Mouse (Mus musculus): ENCODE measurements around the gene Snupn. TPM values are rescaled to one million over a fixed set of nuclear protein-coding genes. Genes with fewer than 3 reads are reported as not detected.
"Not testable (repeated sequence)": the region's sequence is repeated elsewhere in the genome, so short reads cannot be mapped to it uniquely, and the experiment has no call there.

The Snupn gene
- polyA plus RNA-seq, 1 experiment = 12.8 TPM

- Histone ChIP-seq H3K4me3 (no peak overlapping the region), H3K4me2 (ENCODE audit: low read depth) (no peak overlapping the region), H3ac (ENCODE audit: control insufficient read depth, insufficient read length) (no peak overlapping the region), H3K36me3 (ENCODE audit: control insufficient read depth, insufficient read depth) (peaks cover 4% of the 10 kb centered on the region), H3K27me3 (ENCODE audit: control insufficient read depth, insufficient read depth, insufficient read length) (no peaks in the 10 kb centered on the region), H3K79me2 (ENCODE audit: control insufficient read depth, insufficient read depth) (no peaks in the 10 kb centered on the region)
- no peak for TF ChIP-seq MAX (IDR thresholded peaks at IDR 0.05; ENCODE audit: low read depth)
- no peak for TF ChIP-seq MYOD1 (IDR thresholded peaks at IDR 0.05; ENCODE audit: control insufficient read depth in 1 of 3, insufficient read length in 2 of 3, low read depth in 2 of 3)
- TF ChIP-seq TCF3 (IDR thresholded peaks at IDR 0.05; ENCODE audit: insufficient read length, low read depth) = no peak
- TF ChIP-seq POLR2AphosphoS2 (IDR thresholded peaks at IDR 0.05; ENCODE audit: insufficient read length, low read depth) = no peak
- no peak for TF ChIP-seq SRF (IDR thresholded peaks at IDR 0.05; ENCODE audit: control insufficient read depth, insufficient read length, low read depth)
- no peak for TF ChIP-seq TCF12 (IDR thresholded peaks at IDR 0.05; ENCODE audit: insufficient read depth, poor library complexity, severe bottlenecking)
- TF ChIP-seq E2F4 (IDR thresholded peaks at IDR 0.05; ENCODE audit: insufficient read depth) = no peak
- TF ChIP-seq CEBPB (IDR thresholded peaks at IDR 0.05; ENCODE audit: insufficient read depth, poor library complexity, severe bottlenecking) = no peak
- TF ChIP-seq POLR2A (IDR thresholded peaks at IDR 0.05; ENCODE audit: insufficient read length, low read depth) = no peak
- TF ChIP-seq USF1 (IDR thresholded peaks at IDR 0.05; ENCODE audit: low read depth) = no peak
- no peak for TF ChIP-seq REST (IDR thresholded peaks at IDR 0.05; ENCODE audit: insufficient read depth, insufficient read length)
- no peak for TF ChIP-seq MYOG (IDR thresholded peaks at IDR 0.05; ENCODE audit: control insufficient read depth in 1 of 3, insufficient read depth in 1 of 3, insufficient read length in 2 of 3, low read depth in 2 of 3)
Measured at GRCm38 (mm10) chr9:56981502-56981901, 30.8 kb downstream of the Snupn start.

GRCm38 (mm10) chr9:56994286-56995197 is 43.9 kb downstream of the Snupn start, which contains the start of gene Ptpn9:
Ptpn9 (plus strand) TSS chr9:56994923.
- H3K79me2 ChIP-seq (ENCODE audit: control insufficient read depth, insufficient read depth) = peaks cover 36% of the 10 kb centered on the region
- H3K36me3 ChIP-seq (ENCODE audit: control insufficient read depth, insufficient read depth) = no peaks in the 10 kb centered on the region
- H3ac ChIP-seq (ENCODE audit: control insufficient read depth, insufficient read length) = peak within 1 kb of the TSS; percentile 97
- no peaks in the 10 kb centered on the region for H3K27me3 ChIP-seq (ENCODE audit: control insufficient read depth, insufficient read depth, insufficient read length)
- peak within 1 kb of the TSS; percentile 85 for H3K4me2 ChIP-seq (ENCODE audit: low read depth)
- no peak for TF ChIP-seq TCF3 (IDR thresholded peaks at IDR 0.05; ENCODE audit: insufficient read length, low read depth)
- no peak for TF ChIP-seq MYOD1 (IDR thresholded peaks at IDR 0.05; ENCODE audit: control insufficient read depth in 1 of 3, insufficient read length in 2 of 3, low read depth in 2 of 3)
- TF ChIP-seq POLR2A (IDR thresholded peaks at IDR 0.05; ENCODE audit: insufficient read length, low read depth) = peak; percentile 58
- peak in 1 of 3 experiments; percentile 10 for TF ChIP-seq MYOG (IDR thresholded peaks at IDR 0.05; ENCODE audit: control insufficient read depth in 1 of 3, insufficient read depth in 1 of 3, insufficient read length in 2 of 3, low read depth in 2 of 3)
- peak within 1 kb of the TSS; percentile 60 for H3K4me3 ChIP-seq

GRCm38 (mm10) chr9:56995198-56996027 is 44.7 kb downstream of the Snupn start:
- Histone ChIP-seq H3ac (ENCODE audit: control insufficient read depth, insufficient read length) (peak overlapping the region; percentile 97), H3K27me3 (ENCODE audit: control insufficient read depth, insufficient read depth, insufficient read length) (no peaks in the 10 kb centered on the region), H3K4me3 (peak overlapping the region; percentile 60), H3K36me3 (ENCODE audit: control insufficient read depth, insufficient read depth) (no peaks in the 10 kb centered on the region), H3K79me2 (ENCODE audit: control insufficient read depth, insufficient read depth) (peaks cover 45% of the 10 kb centered on the region), H3K4me2 (ENCODE audit: low read depth) (peak overlapping the region; percentile 85)
- TF ChIP-seq POLR2A (IDR thresholded peaks at IDR 0.05; ENCODE audit: insufficient read length, low read depth) (peak; percentile 58), CEBPB (IDR thresholded peaks at IDR 0.05; ENCODE audit: insufficient read depth, poor library complexity, severe bottlenecking) (no peak)

- Histone ChIP-seq H3K27me3 (ENCODE audit: control insufficient read depth, insufficient read depth, insufficient read length) (no peaks in the 10 kb centered on the region), H3K4me3 (peak overlapping the region; percentile 60), H3K36me3 (ENCODE audit: control insufficient read depth, insufficient read depth) (no peaks in the 10 kb centered on the region), H3ac (ENCODE audit: control insufficient read depth, insufficient read length) (peak overlapping the region; percentile 97), H3K79me2 (ENCODE audit: control insufficient read depth, insufficient read depth) (peaks cover 50% of the 10 kb centered on the region), H3K4me2 (ENCODE audit: low read depth) (peak overlapping the region; percentile 85)
- TF ChIP-seq MYOG (IDR thresholded peaks at IDR 0.05; ENCODE audit: control insufficient read depth in 1 of 3, insufficient read depth in 1 of 3, insufficient read length in 2 of 3, low read depth in 2 of 3) (no peak), MYOD1 (IDR thresholded peaks at IDR 0.05; ENCODE audit: control insufficient read depth in 1 of 3, insufficient read length in 2 of 3, low read depth in 2 of 3) (no peak), USF1 (IDR thresholded peaks at IDR 0.05; ENCODE audit: low read depth) (no peak), POLR2A (IDR thresholded peaks at IDR 0.05; ENCODE audit: insufficient read length, low read depth) (no peak), E2F4 (IDR thresholded peaks at IDR 0.05; ENCODE audit: insufficient read depth) (no peak), MAX (IDR thresholded peaks at IDR 0.05; ENCODE audit: low read depth) (no peak), REST (IDR thresholded peaks at IDR 0.05; ENCODE audit: insufficient read depth, insufficient read length) (no peak), POLR2AphosphoS2 (IDR thresholded peaks at IDR 0.05; ENCODE audit: insufficient read length, low read depth) (no peak), TCF3 (IDR thresholded peaks at IDR 0.05; ENCODE audit: insufficient read length, low read depth) (no peak), CEBPB (IDR thresholded peaks at IDR 0.05; ENCODE audit: insufficient read depth, poor library complexity, severe bottlenecking) (no peak), TCF12 (IDR thresholded peaks at IDR 0.05; ENCODE audit: insufficient read depth, poor library complexity, severe bottlenecking) (no peak), SRF (IDR thresholded peaks at IDR 0.05; ENCODE audit: control insufficient read depth, insufficient read length, low read depth) (no peak)
Measured at GRCm38 (mm10) chr9:56996028-56996346, 45.3 kb downstream of the Snupn start.

- not testable (repeated sequence) for H3ac ChIP-seq (ENCODE audit: control insufficient read depth, insufficient read length); H3K4me3 ChIP-seq; H3K36me3 ChIP-seq (ENCODE audit: control insufficient read depth, insufficient read depth); H3K27me3 ChIP-seq (ENCODE audit: control insufficient read depth, insufficient read depth, insufficient read length); H3K4me2 ChIP-seq (ENCODE audit: low read depth)
- peaks cover 61% of the 10 kb centered on the region for H3K79me2 ChIP-seq (ENCODE audit: control insufficient read depth, insufficient read depth)
Measured at GRCm38 (mm10) chr9:56997206-56997605, 46.5 kb downstream of the Snupn start.
